ENCODE assay signal across 8 mouse cellular contexts in the genomic region with DNA sequence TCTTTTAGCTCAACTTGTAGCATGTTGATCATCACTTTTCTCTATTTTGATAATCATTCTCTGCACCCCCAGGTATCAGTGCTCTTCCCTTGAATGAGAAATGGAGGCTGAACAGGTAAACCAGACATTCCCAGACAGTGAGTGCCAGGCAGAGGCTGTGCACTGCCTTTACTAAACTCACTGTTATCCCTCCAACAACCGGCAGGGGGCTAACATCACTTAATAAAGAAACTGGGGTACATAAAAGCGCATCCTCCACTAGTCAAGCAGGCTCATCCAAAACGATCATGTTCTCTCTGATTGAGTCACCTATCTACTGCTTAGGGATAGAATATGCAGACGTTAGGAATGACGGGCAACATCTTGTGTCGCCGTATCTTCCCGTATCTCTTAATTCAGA.
A peak's percentile ranks its signal among the peaks of the same experiment; 100 is the strongest.
DNase-seq lines count a peak whose midpoint lies in the region; ATAC-seq and TF ChIP-seq lines count a peak whose summit lies in the region.

No protein-coding gene starts in this region.

- H3K36me3 ChIP-seq in neural tube, embryonic 11.5 days (ENCODE audit: control insufficient read depth, insufficient read depth, low read length): no peaks in the 10 kb centered on the region
- no peaks in the 10 kb centered on the region for H3K36me3 ChIP-seq in liver, adult 2 months (ENCODE audit: control insufficient read depth, insufficient read depth, low read length)
- H3K36me3 ChIP-seq in small intestine, adult 2 months (ENCODE audit: control insufficient read depth, insufficient read depth, low read length): peaks cover 11% of the 10 kb centered on the region; the same call in 1 of the 2 replicates

- WGBS in neural tube, embryonic 11.5 days: 68% methylated on average over 8 of the region's 8 CpGs
- WGBS in liver, adult 2 months: 71% methylated on average over 8 of the region's 8 CpGs
- WGBS in small intestine, adult 2 months: 67% methylated on average over 8 of the region's 8 CpGs

- peak; percentile 29; the same call in 1 of the 2 replicates for TF ChIP-seq CTCF in liver, adult 2 months (IDR thresholded peaks at IDR 0.05; ENCODE audit: low read depth, low read length)
- TF ChIP-seq CTCF in small intestine, adult 2 months (IDR thresholded peaks at IDR 0.05; ENCODE audit: extremely low read depth, insufficient read length, insufficient replicate concordance, low read depth, low read length): peak; percentile 50; the same call in 1 of the 2 replicates

- no peak overlapping the region for H3K4me2 ChIP-seq in neural tube, embryonic 11.5 days (ENCODE audit: low read depth)

- H3K9me3 ChIP-seq in neural tube, embryonic 11.5 days (ENCODE audit: control insufficient read depth, low read length): no peaks in the 10 kb centered on the region

- H3K4me3 ChIP-seq in neural tube, embryonic 11.5 days (ENCODE audit: low read depth, low read length): no peak overlapping the region
- no peak overlapping the region for H3K4me3 ChIP-seq in liver, adult 2 months (ENCODE audit: insufficient read depth, low read depth, low read length)
- H3K4me3 ChIP-seq in small intestine, adult 2 months (ENCODE audit: low read depth, low read length): no peak overlapping the region

- no peak overlapping the region for H3K27ac ChIP-seq in neural tube, embryonic 11.5 days (ENCODE audit: low read depth, low read length)
- H3K27ac ChIP-seq in liver, adult 2 months (replicated peaks; ENCODE audit: insufficient read depth, low read depth, low read length): no peak overlapping the region
- no peak overlapping the region for H3K27ac ChIP-seq in small intestine, adult 2 months (ENCODE audit: insufficient read depth, low read depth, low read length)

- H3K9ac ChIP-seq in neural tube, embryonic 11.5 days (ENCODE audit: low read length): no peak overlapping the region
- H3K9ac ChIP-seq in liver, adult 2 months (ENCODE audit: low read depth, low read length): no peak overlapping the region

- no peak for ATAC-seq in neural tube, embryonic 11.5 days (ENCODE audit: insufficient read depth, low FRiP score, low TSS enrichment)
- ATAC-seq in granulocyte monocyte progenitor cell, adult 5-6 weeks (replicated peaks; ENCODE audit: poor library complexity, severe bottlenecking): peak; percentile 78

- no peaks in the 10 kb centered on the region for H3K27me3 ChIP-seq in neural tube, embryonic 11.5 days (ENCODE audit: control insufficient read depth, insufficient read depth, low read length)
- H3K27me3 ChIP-seq in liver, adult 2 months (ENCODE audit: control insufficient read depth, insufficient read depth, low read length): no peaks in the 10 kb centered on the region
- no peaks in the 10 kb centered on the region for H3K27me3 ChIP-seq in small intestine, adult 2 months (ENCODE audit: control insufficient read depth, insufficient read depth, low read length)

- H3K79me2 ChIP-seq in liver, adult 2 months (ENCODE audit: control insufficient read depth, insufficient read depth, low read length): no peaks in the 10 kb centered on the region

- TF ChIP-seq POLR2A in liver, adult 2 months (IDR thresholded peaks at IDR 0.05; ENCODE audit: extremely low read depth, insufficient read depth, low read length): no peak
- no peak for TF ChIP-seq POLR2A in small intestine, adult 2 months (IDR thresholded peaks at IDR 0.05; ENCODE audit: low read depth, low read length)

- DNase-seq in embryo, embryonic 10 days (ENCODE audit: low spot score): peak; percentile 61
- no peak for DNase-seq in embryo, embryonic 9.5 days (ENCODE audit: extremely low spot score)
- peak; percentile 62 for DNase-seq in neural tube, embryonic 11.5 days (ENCODE audit: low spot score)
- DNase-seq in neural tube, embryonic 10.5 days (ENCODE audit: extremely low spot score, low spot score): no peak
- DNase-seq in c-Kit-positive CD71-negative TER-119-negative erythroid progenitor cells, embryonic 14.5 days (ENCODE audit: low read depth): peak; percentile 26
- no peak for DNase-seq in liver, adult 2 months (ENCODE audit: extremely low read depth, low read depth, low spot score)

- peaks cover 14% of the 10 kb centered on the region for H3K4me1 ChIP-seq in neural tube, embryonic 11.5 days (ENCODE audit: control insufficient read depth, insufficient read depth, low read length)
- H3K4me1 ChIP-seq in liver, adult 2 months (ENCODE audit: control insufficient read depth, insufficient read depth, low read length): no peaks in the 10 kb centered on the region; the same call in 1 of the 2 replicates
- no peaks in the 10 kb centered on the region; the same call in 1 of the 2 replicates for H3K4me1 ChIP-seq in small intestine, adult 2 months (ENCODE audit: control insufficient read depth, insufficient read depth, insufficient read length, low read length)

Comparison
In these comparisons a context has a peak if more than half of its experiments do, and no peak if none do; other contexts are left out.
1. DNase-seq: peak in embryo, embryonic 10 days (single experiment), neural tube, embryonic 11.5 days (single experiment) and c-Kit-positive CD71-negative TER-119-negative erythroid progenitor cells, embryonic 14.5 days (single experiment); none in embryo, embryonic 9.5 days (single experiment), neural tube, embryonic 10.5 days (single experiment) and liver, adult 2 months (single experiment).